Mouse (Mus musculus): ENCODE results near the gene Smok3b. TPM values are rescaled to one million over a fixed set of nuclear protein-coding genes. Genes with fewer than 3 reads are reported as not detected.

Smok3b gene
- polyA plus RNA-seq, 1 experiment from 2014 or later: not detected

GRCm38 (mm10) chr5:138088366-138088765 is 67.1 kb downstream of the Smok3b start:
- WGBS: 86% methylated on average over 3 of the region's 3 CpGs
- H3K36me3 ChIP-seq: peaks cover 23% of the 10 kb centered on the region
- no peaks in the 10 kb centered on the region for H3K27me3 ChIP-seq
- no peak overlapping the region for H3K9ac ChIP-seq (replicated peaks)
- H3K4me2 ChIP-seq (replicated peaks): no peak overlapping the region
- no peak overlapping the region for H3K4me3 ChIP-seq
- H3K9me3 ChIP-seq: no peaks in the 10 kb centered on the region
- no peak overlapping the region for H3K27ac ChIP-seq (replicated peaks)
- H3K4me1 ChIP-seq: peaks cover 20% of the 10 kb centered on the region
- no peak for ATAC-seq (ENCODE audit: low FRiP score, low read depth)

DNA sequence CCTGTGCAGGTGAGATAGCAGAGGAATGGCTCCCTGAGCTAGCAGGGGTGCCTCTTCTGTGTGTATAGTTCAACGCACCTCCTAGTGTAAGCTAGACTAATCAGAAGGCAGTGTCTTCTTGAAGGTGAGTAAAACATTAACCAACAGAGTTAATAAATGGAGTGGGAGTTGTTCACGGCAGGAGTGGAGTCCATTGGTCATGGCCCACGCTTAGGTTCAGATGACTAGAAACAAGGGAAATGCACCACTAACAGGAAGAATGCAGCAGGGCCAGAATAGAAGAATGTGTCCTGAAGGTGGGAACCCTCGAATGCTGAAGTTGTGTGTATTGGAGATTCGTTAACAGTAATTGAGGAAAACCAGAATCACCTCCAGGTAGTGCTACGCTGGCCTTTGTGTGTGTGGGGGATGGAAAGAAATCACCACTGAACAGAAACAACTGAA is 67.9 kb downstream of the Smok3b start:
- peaks cover 20% of the 10 kb centered on the region for H3K4me1 ChIP-seq
- H3K27me3 ChIP-seq: no peaks in the 10 kb centered on the region
- H3K27ac ChIP-seq (replicated peaks): no peak overlapping the region
- 91% methylated on average over 6 of the region's 6 CpGs for WGBS
- peaks cover 30% of the 10 kb centered on the region for H3K36me3 ChIP-seq
- no peak overlapping the region for H3K4me2 ChIP-seq (replicated peaks)
- ATAC-seq (ENCODE audit: low FRiP score, low read depth): no peak
- H3K9me3 ChIP-seq: no peaks in the 10 kb centered on the region
- no peak overlapping the region for H3K4me3 ChIP-seq
- no peak overlapping the region for H3K9ac ChIP-seq (replicated peaks)

DNA sequence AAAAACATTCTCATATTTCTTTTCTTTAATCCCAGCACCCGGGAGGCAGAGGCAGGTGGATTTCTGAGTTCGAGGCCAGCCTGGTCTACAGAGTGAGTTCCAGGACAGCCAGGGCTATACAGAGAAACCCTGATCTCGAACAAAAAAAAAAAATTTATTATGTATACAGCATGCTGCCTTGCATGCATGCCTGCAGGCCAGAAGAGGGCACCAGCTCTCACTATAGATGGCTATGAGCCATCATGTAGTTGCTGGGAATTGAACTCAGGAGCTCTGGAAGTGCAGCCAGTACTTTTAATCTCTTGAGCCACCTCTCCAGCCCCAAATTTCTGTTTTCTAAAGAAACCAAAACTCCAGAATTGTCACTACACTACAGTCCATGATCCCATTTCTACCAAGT is 69.0 kb downstream of the Smok3b start:
- Histone ChIP-seq H3K9ac (replicated peaks) (no peak overlapping the region), H3K4me1 (peaks cover 20% of the 10 kb centered on the region), H3K4me2 (replicated peaks) (no peak overlapping the region), H3K9me3 (no peaks in the 10 kb centered on the region), H3K27me3 (no peaks in the 10 kb centered on the region), H3K4me3 (no peak overlapping the region), H3K36me3 (peaks cover 41% of the 10 kb centered on the region), H3K27ac (replicated peaks) (no peak overlapping the region)
- no peak for ATAC-seq (ENCODE audit: low FRiP score, low read depth)
- WGBS: 80% methylated on average over 3 of the region's 3 CpGs

GRCm38 (mm10) chr5:138090737-138091136 is 69.5 kb downstream of the Smok3b start:
- Histone ChIP-seq H3K4me3 (no peak overlapping the region), H3K9me3 (no peaks in the 10 kb centered on the region), H3K36me3 (peaks cover 46% of the 10 kb centered on the region), H3K27me3 (no peaks in the 10 kb centered on the region), H3K4me2 (replicated peaks) (no peak overlapping the region), H3K4me1 (peaks cover 20% of the 10 kb centered on the region), H3K27ac (replicated peaks) (no peak overlapping the region), H3K9ac (replicated peaks) (no peak overlapping the region)
- ATAC-seq (ENCODE audit: low FRiP score, low read depth): no peak
- 93% methylated on average over 5 of the region's 5 CpGs for WGBS

DNA sequence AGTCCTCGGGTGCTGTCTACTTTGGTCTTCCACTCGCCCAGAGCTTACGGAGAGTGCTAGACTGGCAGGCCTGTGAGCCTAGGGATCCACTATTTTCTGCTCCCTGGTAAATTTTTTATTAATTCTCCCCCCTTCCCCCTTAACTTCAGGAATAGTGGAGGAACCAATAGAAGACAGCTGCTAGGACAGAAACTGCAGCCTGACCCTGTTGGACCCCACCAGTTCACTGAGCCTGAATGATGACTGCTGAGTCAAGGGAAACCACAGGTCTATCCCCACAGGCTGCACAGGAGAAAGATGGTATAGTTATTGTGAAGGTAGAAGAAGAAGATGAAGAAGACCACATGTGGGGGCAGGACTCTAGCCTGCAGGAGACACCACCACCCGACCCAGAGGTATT is 71.5 kb downstream of the Smok3b start:
- WGBS: 93% methylated on average over 4 of the region's 4 CpGs
- no peak for ATAC-seq (ENCODE audit: low FRiP score, low read depth)
- no peaks in the 10 kb centered on the region for H3K9me3 ChIP-seq
- no peak overlapping the region for H3K4me2 ChIP-seq (replicated peaks)
- no peak overlapping the region for H3K9ac ChIP-seq (replicated peaks)
- H3K27me3 ChIP-seq: no peaks in the 10 kb centered on the region
- no peak overlapping the region for H3K4me3 ChIP-seq
- H3K4me1 ChIP-seq: peaks cover 8% of the 10 kb centered on the region; the same call in 1 of the 2 replicates
- no peak overlapping the region for H3K27ac ChIP-seq (replicated peaks)
- H3K36me3 ChIP-seq: peaks cover 58% of the 10 kb centered on the region

DNA sequence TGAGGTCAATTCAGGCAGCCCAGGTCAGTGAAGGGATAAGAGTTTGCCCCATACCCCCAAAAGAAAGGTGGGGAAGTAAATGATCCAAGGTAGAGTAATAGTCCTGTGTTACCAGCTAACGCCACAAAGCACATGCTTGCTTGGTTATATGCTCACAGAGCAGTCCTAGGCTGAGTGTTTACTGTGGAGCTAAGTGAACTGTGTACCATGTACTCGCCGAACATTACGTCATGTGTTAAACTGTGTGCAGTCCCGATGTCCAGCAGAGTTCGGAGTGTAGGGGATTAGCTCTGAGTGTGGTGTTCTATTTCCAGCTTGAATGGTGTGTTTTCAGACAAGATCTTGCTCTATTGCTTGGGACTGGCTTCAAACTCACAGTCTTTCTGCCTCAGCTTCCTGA is 73.2 kb downstream of the Smok3b start:
- 98% methylated on average over 6 of the region's 6 CpGs for WGBS
- no peak overlapping the region for H3K27ac ChIP-seq (replicated peaks)
- no peaks in the 10 kb centered on the region for H3K9me3 ChIP-seq
- H3K36me3 ChIP-seq: peaks cover 64% of the 10 kb centered on the region
- ATAC-seq (ENCODE audit: low FRiP score, low read depth): no peak
- H3K27me3 ChIP-seq: no peaks in the 10 kb centered on the region
- H3K4me3 ChIP-seq: no peak overlapping the region
- no peak overlapping the region for H3K9ac ChIP-seq (replicated peaks)
- H3K4me1 ChIP-seq: no peaks in the 10 kb centered on the region
- H3K4me2 ChIP-seq (replicated peaks): no peak overlapping the region

Other genes starting within 250 kb of the Smok3b start
- gene Ppp1r35, start 242.6 kb upstream of the Smok3b start, polyA plus RNA-seq (2016; fragmentation: Nextera tagmentation; extraction: Ambion mirVana): 67.7 and 73.0 TPM in 2 replicates
- gene Mepce, start 233.8 kb upstream of the Smok3b start, polyA plus RNA-seq (2016; fragmentation: Nextera tagmentation; extraction: Ambion mirVana): 12.1 and 13.7 TPM in 2 replicates
- 14.9 and 17.9 TPM in 2 replicates for gene Zcwpw1, start 233.6 kb upstream of the Smok3b start, polyA plus RNA-seq (2016; fragmentation: Nextera tagmentation; extraction: Ambion mirVana)
- gene Pilra, start 185.1 kb upstream of the Smok3b start, polyA plus RNA-seq (2016; fragmentation: Nextera tagmentation; extraction: Ambion mirVana): 0.29 and 0.33 TPM in 2 replicates
- gene Pilrb1, start 163.3 kb upstream of the Smok3b start, polyA plus RNA-seq (2016; fragmentation: Nextera tagmentation; extraction: Ambion mirVana): not detected in 2 replicates
- gene Pilrb2, start 149.6 kb upstream of the Smok3b start, polyA plus RNA-seq (2016; fragmentation: Nextera tagmentation; extraction: Ambion mirVana): not detected in 2 replicates
- gene Cyp3a13, start 99.8 kb upstream of the Smok3b start, polyA plus RNA-seq (2016; fragmentation: Nextera tagmentation; extraction: Ambion mirVana): not detected in 2 replicates
- gene Gjc3, start 58.3 kb upstream of the Smok3b start, polyA plus RNA-seq (2016; fragmentation: Nextera tagmentation; extraction: Ambion mirVana): 0.15 TPM in 1 of 2 replicates, not detected in the other
- gene Azgp1, start 39.9 kb upstream of the Smok3b start, polyA plus RNA-seq (2016; fragmentation: Nextera tagmentation; extraction: Ambion mirVana): not detected in 2 replicates
- not detected in 2 replicates for gene Smok3a, start 168 bp upstream of the Smok3b start, polyA plus RNA-seq (2016; fragmentation: Nextera tagmentation; extraction: Ambion mirVana)
- gene Smok3c, start 31.8 kb downstream of the Smok3b start, polyA plus RNA-seq (2016; fragmentation: Nextera tagmentation; extraction: Ambion mirVana): not detected in 2 replicates
- gene Zkscan1, start 63.7 kb downstream of the Smok3b start, polyA plus RNA-seq (2016; fragmentation: Nextera tagmentation; extraction: Ambion mirVana): 39.6 and 43.0 TPM in 2 replicates
- gene Zscan21, start 95.5 kb downstream of the Smok3b start, polyA plus RNA-seq (2016; fragmentation: Nextera tagmentation; extraction: Ambion mirVana): 109 TPM in 2 replicates
- gene Zfp113, start 134.3 kb downstream of the Smok3b start, polyA plus RNA-seq (2016; fragmentation: Nextera tagmentation; extraction: Ambion mirVana): 46.3 and 47.0 TPM in 2 replicates
- gene Cops6, start 139.6 kb downstream of the Smok3b start, polyA plus RNA-seq (2016; fragmentation: Nextera tagmentation; extraction: Ambion mirVana): 280 and 295 TPM in 2 replicates
- gene Ap4m1, start 150.6 kb downstream of the Smok3b start, polyA plus RNA-seq (2016; fragmentation: Nextera tagmentation; extraction: Ambion mirVana): 27.9 and 28.2 TPM in 2 replicates
- 250 and 269 TPM in 2 replicates for gene Mcm7, start 151.0 kb downstream of the Smok3b start, polyA plus RNA-seq (2016; fragmentation: Nextera tagmentation; extraction: Ambion mirVana)
- gene Taf6, start 166.0 kb downstream of the Smok3b start, polyA plus RNA-seq (2016; fragmentation: Nextera tagmentation; extraction: Ambion mirVana): 121 and 129 TPM in 2 replicates
- 43.9 and 47.7 TPM in 2 replicates for gene Cnpy4, start 166.1 kb downstream of the Smok3b start, polyA plus RNA-seq (2016; fragmentation: Nextera tagmentation; extraction: Ambion mirVana)
- 11.6 and 12.2 TPM in 2 replicates for gene Mblac1, start 172.9 kb downstream of the Smok3b start, polyA plus RNA-seq (2016; fragmentation: Nextera tagmentation; extraction: Ambion mirVana)
- not detected in 2 replicates for gene Nxpe5, start 204.5 kb downstream of the Smok3b start, polyA plus RNA-seq (2016; fragmentation: Nextera tagmentation; extraction: Ambion mirVana)
- 51.2 and 57.8 TPM in 2 replicates for gene Lamtor4, start 234.1 kb downstream of the Smok3b start, polyA plus RNA-seq (2016; fragmentation: Nextera tagmentation; extraction: Ambion mirVana)
- 18.8 and 20.3 TPM in 2 replicates for gene BC037034, start 242.6 kb downstream of the Smok3b start, polyA plus RNA-seq (2016; fragmentation: Nextera tagmentation; extraction: Ambion mirVana)

All from midbrain, embryonic 12.5 days (tissue).